Mouse (Mus musculus) liver (tissue): ENCODE data around the gene Slc22a12.
A peak's percentile ranks its signal among the peaks of the same experiment; 100 is the strongest.

Experiments used
- DNase-seq: peaks from one replicate; pipeline ENCODE4 v3.0.0-alpha.2; 2020; ENCODE audit warnings: mixed read lengths

Gene Slc22a12

DNA sequence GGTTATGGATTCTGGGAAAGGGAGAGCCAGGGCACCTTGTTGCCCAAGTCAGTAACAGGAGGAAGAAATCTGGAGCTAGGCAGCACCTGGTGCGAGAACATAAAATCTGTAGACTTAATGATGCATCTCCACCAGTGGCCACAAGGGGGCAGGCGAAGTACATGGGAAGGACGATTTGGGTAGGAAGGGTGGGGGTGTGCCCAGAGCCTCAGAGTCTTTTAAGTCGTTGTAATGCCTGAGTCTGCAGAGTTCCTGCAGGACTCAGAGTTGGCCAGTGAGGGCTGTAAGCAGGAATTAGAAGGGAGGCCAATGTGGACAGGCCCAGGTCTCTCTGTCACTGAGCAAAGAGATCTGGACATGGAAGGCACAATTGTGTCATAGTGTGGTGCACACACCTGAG, 53.8 kb downstream of the Slc22a12 start:
- DNase-seq, result peak; percentile 81
